Mouse (Mus musculus): ENCODE measurements at regions not wholly inside any gene's neighbourhood (a gene's known extent, or its start where the extent isn't known, plus 50 kb on each side); places are given as distances from the start of the nearest gene placed in this dataset.
"Not testable (repeated sequence)": the region's sequence is repeated elsewhere in the genome, so short reads cannot be mapped to it uniquely, and the experiment has no call there.

- peak; percentile 47 to 78 for DNase-seq
Measured at GRCm38 (mm10) chrX:19903962-19904930, 155.1 kb upstream of the Chst7 start.

GRCm38 (mm10) chrX:19906646-19907371 lies 152.6 kb upstream of the Chst7 start:
- peak in 1 of 2 experiments; percentile 18 for DNase-seq

DNA sequence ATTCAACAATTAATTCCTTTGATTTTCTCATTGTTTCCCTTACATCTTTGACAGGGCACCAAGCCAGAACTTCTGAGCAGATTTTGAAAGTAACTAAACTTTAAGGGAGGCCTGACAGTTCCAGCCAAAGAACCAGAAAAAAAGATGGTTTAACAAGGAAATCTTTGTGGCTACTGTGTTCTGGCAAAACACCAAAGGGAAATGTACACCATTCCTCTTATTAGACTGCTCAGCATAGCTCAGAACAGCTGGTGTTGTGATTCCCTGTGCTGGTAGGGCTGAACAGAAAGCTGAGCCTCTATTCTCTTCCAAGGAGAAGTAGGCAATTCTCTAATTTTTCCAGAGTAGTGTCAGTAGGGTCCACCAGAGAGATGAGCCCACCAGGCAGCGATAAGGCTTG lies 142.4 kb upstream of the Chst7 start:
- DNase-seq = no peak

DNA sequence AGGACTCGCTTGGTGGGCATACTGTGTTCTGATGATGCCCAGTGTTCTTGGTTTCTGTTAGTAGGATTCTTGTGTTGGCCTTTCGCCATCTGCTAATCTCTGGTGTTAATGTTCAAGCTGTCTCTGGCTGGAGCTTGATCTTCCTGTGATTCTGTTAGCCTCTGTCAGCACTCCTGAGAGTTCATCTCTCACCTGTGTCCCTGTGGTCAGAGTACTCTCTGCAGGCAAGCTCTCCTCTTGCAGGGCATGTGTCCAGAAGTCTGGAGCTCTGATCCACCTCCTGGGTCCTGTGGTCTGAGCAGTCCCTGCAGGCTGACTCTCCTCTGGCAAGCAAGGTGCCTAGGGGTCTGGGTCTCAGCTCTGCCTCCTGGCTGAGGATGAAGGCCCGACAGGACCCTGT lies 130.0 kb upstream of the Chst7 start:
- DNase-seq = not testable (repeated sequence)

DNA sequence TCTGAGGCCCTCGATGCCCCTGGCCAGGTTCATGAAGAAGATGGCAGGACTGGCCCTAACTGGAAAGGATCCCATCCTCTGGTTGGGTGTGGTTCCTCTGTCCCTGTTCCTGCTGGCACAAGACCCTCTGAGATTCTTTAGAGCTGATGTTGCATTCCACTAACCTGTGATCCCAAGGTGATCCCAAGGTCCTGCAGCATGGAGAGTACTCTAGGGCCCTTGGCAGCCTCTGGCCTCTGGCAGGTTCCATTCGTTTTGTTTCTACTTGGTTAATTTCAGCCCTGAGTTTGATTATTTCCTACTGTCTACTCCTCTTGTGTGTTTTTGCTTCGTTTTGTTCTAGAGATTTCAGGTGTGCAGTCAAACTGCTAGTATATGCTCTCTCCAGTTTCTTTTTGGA lies 129.5 kb upstream of the Chst7 start:
- no peak for DNase-seq

GRCm38 (mm10) chrX:19943305-19943704 lies 116.1 kb upstream of the Chst7 start:
- no peak for DNase-seq
